22 mouse cellular contexts compared by ENCODE assay signal in the genomic region with DNA sequence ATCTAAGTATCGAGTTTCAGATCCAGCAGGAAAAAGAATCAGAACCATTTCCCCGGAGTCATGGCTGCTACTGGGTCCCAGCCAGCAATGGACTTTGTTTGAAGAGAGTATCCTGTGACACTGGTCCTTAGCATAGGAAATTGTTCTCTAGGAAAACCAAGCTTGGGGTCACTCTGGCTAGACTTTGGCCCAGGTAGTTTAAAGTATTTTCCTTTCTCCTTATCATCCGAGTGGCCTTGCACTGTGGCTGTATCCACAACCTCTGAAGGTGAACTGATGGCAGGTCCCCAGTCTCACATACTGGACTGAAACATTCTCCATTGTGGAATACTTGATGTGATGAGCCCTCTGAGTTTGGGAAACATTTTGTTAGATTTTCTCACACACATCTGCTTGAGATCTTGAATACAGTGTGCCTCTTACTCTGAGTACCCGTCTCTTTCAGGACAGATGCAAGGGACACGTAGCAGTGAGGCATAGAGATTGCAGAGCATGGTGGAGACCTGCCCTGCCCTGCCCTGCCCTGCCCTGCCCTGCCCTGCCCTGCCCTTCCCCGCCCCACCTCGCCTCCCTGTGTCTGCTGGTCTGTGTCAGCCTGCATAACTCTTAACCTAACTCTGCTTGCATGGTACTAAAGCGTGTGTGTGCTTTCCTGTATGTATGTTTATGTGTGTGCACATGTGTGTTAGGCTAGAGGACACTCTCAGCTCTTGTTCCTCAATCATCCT.
A peak's percentile ranks its signal among the peaks of the same experiment; 100 is the strongest.
DNase-seq lines count a peak whose midpoint lies in the region; ATAC-seq and TF ChIP-seq lines count a peak whose summit lies in the region.
"Had no signal": no experiment of that assay in that cellular context is flagged by ENCODE, and none has a peak within 500 bp of the region (broad histone marks: within the 10 kb centered on the region; RNA-seq: fewer than 3 reads in every experiment).

No protein-coding gene starts in this region.

- peak; percentile 92 for ATAC-seq in intestine, embryonic 15.5 days
- ATAC-seq in liver, embryonic 14.5 days (ENCODE audit: insufficient read depth), result peak; percentile 34; the same call in 1 of the 2 replicates
- ATAC-seq in stomach, embryonic 15.5 days (ENCODE audit: insufficient read depth, low FRiP score, low read depth), result peak; percentile 64; the same call in 1 of the 2 replicates
- ATAC-seq: forebrain, embryonic 14.5 days had no signal

- H3K4me1 ChIP-seq in ES-Bruce4 (ENCODE audit: control insufficient read depth, insufficient read depth, low read length), result peaks cover 4% of the 10 kb centered on the region
- H3K4me1 ChIP-seq in intestine, embryonic 15.5 days (replicated peaks), result no peaks in the 10 kb centered on the region
- peaks cover 13% of the 10 kb centered on the region in 2 experiments for H3K4me1 ChIP-seq in liver, embryonic 14.5 days (replicated peaks; ENCODE audit: control insufficient read depth in 2 of 2, insufficient read depth in 2 of 2, low read length in 1 of 2)
- H3K4me1 ChIP-seq in stomach, embryonic 15.5 days, result no peaks in the 10 kb centered on the region
- H3K4me1 ChIP-seq: embryonic facial prominence, embryonic 15.5 days had no signal

- H3K4me3 ChIP-seq in ES-Bruce4 (ENCODE audit: low read depth, low read length), result no peak overlapping the region
- H3K4me3 ChIP-seq in intestine, embryonic 15.5 days (replicated peaks), result no peak overlapping the region
- H3K4me3 ChIP-seq in liver, embryonic 14.5 days (ENCODE audit: insufficient read depth in 1 of 2, low read depth in 2 of 2, low read length in 2 of 2), result no peak overlapping the region
- no peak overlapping the region for H3K4me3 ChIP-seq in stomach, embryonic 15.5 days (replicated peaks)
- H3K4me3 ChIP-seq: embryonic facial prominence, embryonic 15.5 days; erythroblast, embryonic 14.5 days; forebrain, embryonic 10.5 days; heart, embryonic 15.5 days; hindbrain, embryonic 13.5 days had no signal

- no peak for DNase-seq in liver, embryonic 14.5 days (ENCODE audit: low read depth in 3 of 3, low spot score in 3 of 3)
- no peak for DNase-seq in gastrocnemius, postnatal 14 days
- no peak for DNase-seq in left cerebral cortex, adult 9 months (ENCODE audit: low spot score in 2 of 2)
- no peak for DNase-seq in left cerebral cortex, adult 8-10 months (ENCODE audit: low spot score in 2 of 2)
- DNase-seq: adrenal gland, postnatal 10 days; cerebellum, adult 11 months; cerebellum, adult 8-10 months; cerebellum, postnatal 14 days; embryo, embryonic 11 days; heart, adult 18-20 months; heart, postnatal 14 days had no signal

- intact Hi-C loops in gastrocnemius, postnatal 14 days (cut with DNase I; ENCODE audit: low total_unique reads), result no loop called here

- WGBS in intestine, embryonic 15.5 days, result 53% methylated on average over 8 of the region's 8 CpGs
- 46% methylated on average over 8 of the region's 8 CpGs for WGBS in liver, embryonic 14.5 days (ENCODE audit: insufficient replicate concordance)
- WGBS in stomach, embryonic 15.5 days, result 61% methylated on average over 8 of the region's 8 CpGs

- no peak for TF ChIP-seq EP300 in ES-Bruce4 (IDR thresholded peaks at IDR 0.05; ENCODE audit: insufficient read depth, low read depth, low read length)
- no peak for TF ChIP-seq EP300 in liver, embryonic 14.5 days (IDR thresholded peaks at IDR 0.05; ENCODE audit: low read depth)

- no peak for TF ChIP-seq POLR2A in ES-Bruce4 (IDR thresholded peaks at IDR 0.05; ENCODE audit: insufficient read depth, low read length)

- TF ChIP-seq CTCF in ES-Bruce4 (IDR thresholded peaks at IDR 0.05; ENCODE audit: low read depth, low read length), result no peak
- TF ChIP-seq CTCF in liver, embryonic 14.5 days (IDR thresholded peaks at IDR 0.05; ENCODE audit: low read depth), result no peak

- no peaks in the 10 kb centered on the region for H3K9me3 ChIP-seq in ES-Bruce4 (replicated peaks; ENCODE audit: control insufficient read depth, insufficient read depth, low read length, poor library complexity, severe bottlenecking)
- H3K9me3 ChIP-seq in intestine, embryonic 15.5 days, result no peaks in the 10 kb centered on the region
- H3K9me3 ChIP-seq in liver, embryonic 14.5 days (ENCODE audit: control insufficient read depth, low read length), result no peaks in the 10 kb centered on the region
- no peaks in the 10 kb centered on the region for H3K9me3 ChIP-seq in stomach, embryonic 15.5 days
- H3K9me3 ChIP-seq: embryonic facial prominence, embryonic 15.5 days; forebrain, embryonic 10.5 days; heart, embryonic 15.5 days; hindbrain, embryonic 13.5 days had no signal

- H3K4me2 ChIP-seq in intestine, embryonic 15.5 days (replicated peaks), result no peak overlapping the region
- H3K4me2 ChIP-seq in liver, embryonic 14.5 days (ENCODE audit: low read depth), result no peak overlapping the region
- no peak overlapping the region for H3K4me2 ChIP-seq in stomach, embryonic 15.5 days
- H3K4me2 ChIP-seq: embryonic facial prominence, embryonic 15.5 days; heart, embryonic 11.5 days; heart, embryonic 15.5 days; hindbrain, embryonic 13.5 days had no signal

- H3K36me3 ChIP-seq in ES-Bruce4 (ENCODE audit: control insufficient read depth, insufficient read depth, low read length, poor library complexity, severe bottlenecking), result no peaks in the 10 kb centered on the region
- H3K36me3 ChIP-seq in intestine, embryonic 15.5 days, result 0 out of 2 replicates have a peak, but pooled peaks cover 3% of the 10 kb centered on the region
- H3K36me3 ChIP-seq in liver, embryonic 14.5 days (replicated peaks; ENCODE audit: control insufficient read depth, insufficient read depth, low read depth), result no peaks in the 10 kb centered on the region
- H3K36me3 ChIP-seq in stomach, embryonic 15.5 days, result no peaks in the 10 kb centered on the region
- H3K36me3 ChIP-seq: heart, embryonic 15.5 days had no signal

- no peaks in the 10 kb centered on the region for H3K27me3 ChIP-seq in ES-Bruce4 (ENCODE audit: control insufficient read depth, insufficient read depth, low read length, poor library complexity, severe bottlenecking)
- H3K27me3 ChIP-seq in intestine, embryonic 15.5 days (replicated peaks), result no peaks in the 10 kb centered on the region
- H3K27me3 ChIP-seq in liver, embryonic 14.5 days (ENCODE audit: control insufficient read depth, insufficient read depth, low read length), result no peaks in the 10 kb centered on the region
- no peaks in the 10 kb centered on the region for H3K27me3 ChIP-seq in stomach, embryonic 15.5 days (replicated peaks)
- H3K27me3 ChIP-seq: CH12.LX; embryonic facial prominence, embryonic 15.5 days; heart, embryonic 15.5 days; hindbrain, embryonic 13.5 days had no signal

- no peak overlapping the region for H3K9ac ChIP-seq in ES-Bruce4 (ENCODE audit: low read depth, poor library complexity, severe bottlenecking)
- H3K9ac ChIP-seq in intestine, embryonic 15.5 days, result no peak overlapping the region
- H3K9ac ChIP-seq in liver, embryonic 14.5 days (replicated peaks), result no peak overlapping the region
- no peak overlapping the region for H3K9ac ChIP-seq in stomach, embryonic 15.5 days
- H3K9ac ChIP-seq: embryonic facial prominence, embryonic 15.5 days; heart, embryonic 15.5 days; hindbrain, embryonic 13.5 days had no signal

- H3K27ac ChIP-seq in ES-Bruce4 (ENCODE audit: insufficient read depth, low read length), result peak overlapping the region; percentile 24
- H3K27ac ChIP-seq in intestine, embryonic 15.5 days, result peak overlapping the region; percentile 10; the same call in 1 of the 2 replicates
- H3K27ac ChIP-seq in liver, embryonic 14.5 days, result no peak overlapping the region
- H3K27ac ChIP-seq in stomach, embryonic 15.5 days, result no peak overlapping the region
- H3K27ac ChIP-seq: embryonic facial prominence, embryonic 15.5 days; forebrain, embryonic 10.5 days; heart, embryonic 15.5 days; hindbrain, embryonic 13.5 days had no signal

Comparison
In these comparisons a context has a peak if more than half of its experiments do, and no peak if none do; other contexts are left out.
1. H3K27ac ChIP-seq: peak in ES-Bruce4 (single experiment) and intestine, embryonic 15.5 days (single experiment); none in liver, embryonic 14.5 days (single experiment) and stomach, embryonic 15.5 days (single experiment).
2. ATAC-seq: peak in every context shown above with its lines; median percentile 92 in intestine, embryonic 15.5 days; 64 in stomach, embryonic 15.5 days; 34 in liver, embryonic 14.5 days.